Mouse (Mus musculus): ENCODE data around the gene Atp6v1e1.
A peak's percentile ranks its signal among the peaks of the same experiment; 100 is the strongest.
"Not testable (repeated sequence)": the region's sequence is repeated elsewhere in the genome, so short reads cannot be mapped to it uniquely, and the experiment has no call there.

Gene Atp6v1e1

DNA sequence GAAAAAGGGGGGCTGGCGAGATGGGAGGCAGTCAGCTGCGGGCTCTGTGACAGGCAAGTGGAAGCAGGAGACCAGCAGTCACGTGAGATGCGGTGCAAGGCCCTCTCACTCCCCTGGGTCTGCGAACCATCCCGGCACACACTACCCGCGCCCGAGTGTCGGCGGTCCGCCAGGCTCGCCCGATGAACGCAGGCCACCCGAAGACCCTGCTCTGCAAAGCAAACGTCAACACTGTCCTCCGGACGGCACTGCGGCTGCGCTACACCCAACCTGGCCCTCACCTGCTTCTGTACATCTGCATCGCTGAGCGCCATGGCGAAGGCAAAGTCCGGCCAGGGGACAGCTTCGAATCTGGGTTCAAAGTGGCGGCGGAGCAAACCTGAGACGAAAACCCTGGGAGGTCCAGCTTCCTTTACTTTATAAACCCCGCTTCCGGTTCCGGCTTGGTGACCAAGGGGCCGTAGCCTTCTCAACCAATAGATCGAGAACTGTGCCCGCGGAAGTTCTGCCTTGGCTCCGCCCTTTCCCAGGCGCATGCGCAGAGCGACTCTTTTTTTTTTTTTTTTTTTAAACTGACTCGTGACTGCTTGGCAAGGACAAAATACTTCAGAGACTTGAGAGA, at the start of gene Atp6v1e1:
TSS of gene Atp6v1e1 (minus strand) at position 487 of the 622 bp plus-strand sequence.
- peak; percentile 99 for DNase-seq (ENCODE audit: low read depth, low spot score)

GRCm38 (mm10) chr6:120871286-120871685, 48.7 kb upstream of the Atp6v1e1 start:
- DNase-seq (ENCODE audit: low read depth, low spot score): no peak

- DNase-seq (ENCODE audit: low read depth, low spot score): no peak
Observed at GRCm38 (mm10) chr6:120868824-120869223, 46.2 kb upstream of the Atp6v1e1 start.

- DNase-seq (ENCODE audit: low read depth, low spot score): no peak
Observed at GRCm38 (mm10) chr6:120866051-120866814, 43.6 kb upstream of the Atp6v1e1 start.

- no peak for DNase-seq (ENCODE audit: low read depth, low spot score)
Observed at GRCm38 (mm10) chr6:120860079-120860478, 37.5 kb upstream of the Atp6v1e1 start.

- peak; percentile 42 for DNase-seq (ENCODE audit: low read depth, low spot score)
Observed at GRCm38 (mm10) chr6:120858217-120858711, 35.7 kb upstream of the Atp6v1e1 start.

GRCm38 (mm10) chr6:120854413-120854812, 31.8 kb upstream of the Atp6v1e1 start:
- DNase-seq (ENCODE audit: low read depth, low spot score): no peak

- DNase-seq (ENCODE audit: low read depth, low spot score): not testable (repeated sequence)
Observed at GRCm38 (mm10) chr6:120850720-120851119, 28.1 kb upstream of the Atp6v1e1 start.

DNA sequence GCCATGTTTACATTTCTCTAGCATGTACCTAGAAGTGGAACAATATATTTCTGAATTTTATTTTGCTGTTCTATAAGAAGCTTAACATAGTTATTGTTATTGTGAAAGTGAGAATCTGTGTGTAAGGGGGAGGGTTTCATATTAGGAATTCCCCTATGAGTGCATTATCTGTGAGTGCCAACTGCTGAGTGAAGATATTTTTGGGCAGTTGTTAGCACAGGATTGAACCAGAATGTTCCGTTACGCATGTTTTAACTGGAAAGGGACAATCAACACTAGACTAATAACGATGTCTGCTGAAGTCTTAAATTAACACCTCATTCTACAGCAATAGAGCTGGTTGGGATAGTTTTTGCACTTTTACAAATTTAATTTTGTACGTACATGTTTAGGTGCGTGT, 19.2 kb upstream of the Atp6v1e1 start:
- no peak for DNase-seq (ENCODE audit: low read depth, low spot score)

DNA sequence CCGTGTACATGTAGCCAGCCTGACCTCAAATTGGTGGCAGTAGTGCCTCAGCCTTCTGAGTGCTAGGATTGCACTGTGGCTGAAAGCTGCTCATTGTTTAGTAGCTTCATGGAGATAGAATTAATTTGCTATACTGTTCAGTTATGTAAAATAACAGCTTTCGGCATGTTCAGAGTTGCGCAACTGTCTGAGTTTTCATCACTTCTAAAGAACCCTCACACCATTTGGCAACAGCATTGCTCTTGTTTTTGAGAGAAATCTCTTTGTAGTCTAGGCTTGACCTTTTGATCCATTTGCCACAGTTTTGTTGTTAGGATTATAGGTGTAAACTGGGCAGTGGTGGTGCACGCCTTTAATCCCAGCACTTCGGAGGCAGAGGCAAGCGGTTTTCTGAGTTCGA, 17.7 kb upstream of the Atp6v1e1 start:
- DNase-seq (ENCODE audit: low read depth, low spot score): no peak

GRCm38 (mm10) chr6:120837152-120837530, 14.5 kb upstream of the Atp6v1e1 start:
- DNase-seq (ENCODE audit: low read depth, low spot score): no peak

DNA sequence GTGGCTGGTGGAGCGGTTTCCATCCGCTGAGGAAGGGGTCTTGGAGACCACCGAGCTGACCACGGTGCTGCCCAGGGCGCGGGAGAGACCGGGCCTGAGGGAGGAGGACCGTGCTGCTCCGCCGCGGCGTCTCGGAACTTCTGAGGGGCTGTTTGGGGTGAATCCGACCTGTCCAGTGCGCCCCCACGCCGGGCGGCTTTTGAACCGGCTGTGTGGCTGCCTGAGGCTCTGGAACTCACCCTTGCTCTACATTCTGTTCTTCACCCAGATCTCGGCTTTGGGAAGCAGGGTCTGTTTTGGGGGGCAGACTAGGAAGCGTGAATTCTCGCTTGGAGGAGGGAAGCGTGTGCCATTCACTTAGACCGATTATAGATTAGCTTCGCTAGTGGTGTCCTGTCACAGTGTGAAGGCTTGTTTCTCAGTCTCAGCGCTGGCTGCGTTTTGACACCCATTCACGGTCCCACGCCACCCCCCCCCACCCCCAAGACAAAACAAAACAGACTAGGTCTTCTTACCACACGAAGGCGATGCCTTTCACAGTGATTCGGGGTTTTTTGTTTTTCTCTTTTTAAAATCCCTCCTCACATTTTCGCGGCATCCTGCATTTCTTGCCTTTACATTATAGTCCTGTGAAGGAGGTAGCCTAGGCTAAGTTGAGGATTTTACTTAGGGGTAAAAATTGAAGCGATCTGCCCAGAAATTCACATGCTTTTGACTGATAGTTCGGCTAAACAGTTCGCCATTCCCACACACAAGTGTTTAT, 14.0 kb upstream of the Atp6v1e1 start:
- peak; percentile 44 for DNase-seq (ENCODE audit: low read depth, low spot score)

- DNase-seq (ENCODE audit: low read depth, low spot score): peak; percentile 90
Observed at GRCm38 (mm10) chr6:120835474-120836374, 13.1 kb upstream of the Atp6v1e1 start, which contains the start of gene Bcl2l13. Bcl2l13 (plus strand) TSS chr6:120836212.

GRCm38 (mm10) chr6:120834766-120835321, 12.3 kb upstream of the Atp6v1e1 start:
- DNase-seq (ENCODE audit: low read depth, low spot score): no peak

DNA sequence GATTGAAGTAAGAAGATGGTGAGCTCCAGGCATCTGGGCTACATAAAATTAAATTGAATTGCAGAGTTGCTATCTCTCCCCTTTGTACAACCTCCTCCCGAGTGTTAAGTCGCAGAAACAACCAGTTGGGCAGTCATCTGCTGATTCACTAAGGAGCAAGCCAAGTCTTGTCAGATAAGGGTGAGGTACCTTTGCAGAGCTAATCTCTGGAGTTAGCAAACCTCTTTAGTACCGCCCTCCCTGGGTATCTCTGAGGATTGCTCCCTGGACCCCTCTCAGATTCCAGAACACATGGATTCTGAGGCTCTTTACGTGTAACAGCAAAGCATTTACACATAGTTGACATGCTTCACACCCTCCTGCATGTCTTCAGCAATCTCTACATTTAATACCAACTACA, 9.5 kb upstream of the Atp6v1e1 start:
- DNase-seq (ENCODE audit: low read depth, low spot score): no peak

GRCm38 (mm10) chr6:120830866-120831608, 8.4 kb upstream of the Atp6v1e1 start:
- DNase-seq (ENCODE audit: low read depth, low spot score): no peak

GRCm38 (mm10) chr6:120830056-120830455, 7.5 kb upstream of the Atp6v1e1 start:
- DNase-seq (ENCODE audit: low read depth, low spot score): no peak

- peak; percentile 53 for DNase-seq (ENCODE audit: low read depth, low spot score)
Observed at GRCm38 (mm10) chr6:120822937-120823614, 483 bp upstream of the Atp6v1e1 start.

- DNase-seq (ENCODE audit: low read depth, low spot score): no peak
Observed at GRCm38 (mm10) chr6:120821715-120822114, 878 bp downstream of the Atp6v1e1 start.

All from R1 (cell line).